Mouse (Mus musculus) myocyte (in vitro differentiated cells): ENCODE results near the gene Gck.

Source experiments
- E2F4 ChIP-seq: IDR thresholded peaks from one replicate; pipeline ENCODE4 v1.6.1; 2011; ENCODE audit warnings: mild to moderate bottlenecking, control low read depth, moderate library complexity; ENCODE audit not compliant: insufficient read depth
- MAX ChIP-seq: IDR thresholded peaks from one replicate; pipeline ENCODE4 v1.6.1; 2011; ENCODE audit warnings: low read depth, mild to moderate bottlenecking, control low read depth
- MYOD1 ChIP-seq, 3 experiments: IDR thresholded peaks; one replicate each; pipeline ENCODE4 v1.6.1; 2011; ENCODE audit warnings: control low read depth in 2 of 3, low read depth in 2 of 3, mild to moderate bottlenecking in 2 of 3, moderate library complexity in 1 of 3; ENCODE audit not compliant: insufficient read length in 2 of 3, control insufficient read depth in 1 of 3
- MYOG ChIP-seq, 3 experiments: IDR thresholded peaks; one replicate each; pipeline ENCODE4 v1.6.1; 2011; ENCODE audit warnings: control low read depth in 2 of 3, low read depth in 2 of 3, mild to moderate bottlenecking in 2 of 3; ENCODE audit not compliant: insufficient read length in 2 of 3, control insufficient read depth in 1 of 3, insufficient read depth in 1 of 3
- POLR2A ChIP-seq: IDR thresholded peaks from one replicate; pipeline ENCODE4 v1.6.1; 2011; ENCODE audit warnings: low read depth, mild to moderate bottlenecking, control low read depth, moderate library complexity; ENCODE audit not compliant: insufficient read length
- POLR2AphosphoS2 ChIP-seq: IDR thresholded peaks from one replicate; pipeline ENCODE4 v1.6.1; 2011; ENCODE audit warnings: low read depth, control low read depth; ENCODE audit not compliant: insufficient read length
- REST ChIP-seq: IDR thresholded peaks from one replicate; pipeline ENCODE4 v1.6.1; 2011; ENCODE audit warnings: mild to moderate bottlenecking, control low read depth, moderate library complexity; ENCODE audit not compliant: insufficient read depth, insufficient read length
- SRF ChIP-seq: IDR thresholded peaks from one replicate; pipeline ENCODE4 v1.6.1; 2011; ENCODE audit warnings: low read depth; ENCODE audit not compliant: control insufficient read depth, insufficient read length
- TCF12 ChIP-seq: IDR thresholded peaks from one replicate; pipeline ENCODE4 v1.6.1; 2011; ENCODE audit warnings: mild to moderate bottlenecking, control low read depth; ENCODE audit not compliant: poor library complexity, insufficient read depth, severe bottlenecking
- USF1 ChIP-seq: IDR thresholded peaks from one replicate; pipeline ENCODE4 v1.6.1; 2011; ENCODE audit warnings: low read depth, mild to moderate bottlenecking, control low read depth, moderate library complexity

GRCm38 (mm10) chr11:5926696-5927220 is 23.1 kb downstream of the Gck start:
- TF ChIP-seq TCF12 (no peak), POLR2A (no peak), MYOD1 (IDR thresholded peaks at IDR 0.05; ENCODE audit: control insufficient read depth in 1 of 3, insufficient read length in 2 of 3, low read depth in 2 of 3) (no peak), USF1 (no peak), MAX (no peak), SRF (no peak), MYOG (IDR thresholded peaks at IDR 0.05; ENCODE audit: control insufficient read depth in 1 of 3, insufficient read depth in 1 of 3, insufficient read length in 2 of 3, low read depth in 2 of 3) (no peak), REST (no peak), E2F4 (no peak), POLR2AphosphoS2 (no peak)
